Mouse (Mus musculus) left cerebral cortex, adult 18-20 months (tissue): ENCODE results near the gene Arhgap40. TPM values are rescaled to one million over a fixed set of nuclear protein-coding genes. Genes with fewer than 3 reads are reported as not detected.

Experiments
- DNase-seq, 2 experiments: peaks; one replicate each; pipeline ENCODE4 v3.0.0; 2021 to 2022; ENCODE audit warnings: low spot score in 2 of 2, mixed read lengths in 1 of 2
- total RNA-seq, 2 experiments: library from RNA; stranded (reverse); gene quantifications; 2 replicates each; pipeline ENCODE4 v1.2.3; 2021

Arhgap40 gene
- total RNA-seq, 2 experiments from 2014 or later, result not detected

DNA sequence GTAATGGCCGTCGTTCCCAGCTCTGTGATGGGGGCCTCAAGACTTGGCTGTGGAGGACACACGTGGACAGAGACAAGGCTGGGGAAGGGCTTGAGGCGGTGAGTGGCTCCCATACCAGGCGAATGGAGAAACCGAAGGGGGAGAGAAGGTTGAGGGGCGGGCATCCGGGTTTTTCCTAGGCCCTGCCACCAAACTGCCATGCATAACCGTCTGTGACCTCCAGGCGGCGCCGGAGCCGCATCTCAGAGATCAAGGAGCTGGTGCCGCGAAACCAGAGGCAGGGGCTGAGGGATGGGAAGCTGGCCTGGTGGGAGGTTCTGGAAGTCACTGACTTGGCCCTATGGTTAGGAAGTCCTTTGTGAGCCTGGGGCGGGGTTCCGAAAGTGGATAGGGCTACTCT, 34.2 kb downstream of the Arhgap40 start:
- peak; percentile 78 to 79 for DNase-seq

GRCm38 (mm10) chr2:158550067-158550466, 37.5 kb downstream of the Arhgap40 start:
- peak; percentile 82 to 90 for DNase-seq

DNA sequence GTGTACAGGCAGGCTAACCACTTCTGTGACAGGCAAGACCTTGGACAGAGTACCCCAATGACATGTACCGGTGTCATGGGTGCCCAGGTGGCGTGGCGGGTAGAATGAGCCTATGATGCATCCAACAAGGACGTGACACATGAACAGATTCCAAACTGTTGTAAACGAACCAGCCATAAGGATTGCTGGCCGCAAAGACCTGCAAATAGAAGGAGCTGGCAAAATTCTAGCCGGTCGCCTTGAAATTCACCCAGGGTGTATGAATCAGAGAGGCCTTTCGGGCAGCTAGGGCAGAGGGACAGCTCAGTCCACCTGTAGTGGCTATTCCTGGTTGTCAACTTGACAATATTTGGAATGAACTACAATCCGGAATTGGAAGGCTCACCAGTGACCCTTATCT, 41.8 kb downstream of the Arhgap40 start:
- DNase-seq, result no peak

- DNase-seq, result no peak
These were observed 42.7 kb downstream of the Arhgap40 start for GRCm38 (mm10) chr2:158555252-158555651.

DNA sequence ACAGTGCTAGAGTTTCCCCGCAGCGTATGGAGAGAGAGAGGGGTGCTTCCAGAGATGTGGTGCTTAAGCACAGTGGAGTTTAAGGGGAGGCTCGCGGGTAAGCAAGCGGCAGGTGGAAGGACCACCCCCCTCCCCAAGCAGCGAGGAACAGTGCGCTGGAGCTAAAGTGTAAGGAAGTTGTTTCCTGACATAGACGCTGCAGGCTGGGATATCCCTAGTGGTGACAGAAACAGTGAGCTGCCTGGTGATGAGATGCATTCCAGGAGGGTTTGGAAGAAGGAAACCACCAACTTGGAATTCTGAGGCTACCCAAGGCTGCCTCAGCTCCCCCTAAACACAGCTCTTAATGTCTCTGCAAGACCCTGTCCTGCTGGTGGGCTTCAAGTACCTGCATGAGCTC, 43.2 kb downstream of the Arhgap40 start:
- peak in 1 of 2 experiments; percentile 17 for DNase-seq

GRCm38 (mm10) chr2:158556225-158556624, 43.6 kb downstream of the Arhgap40 start:
- peak; percentile 82 to 86 for DNase-seq

GRCm38 (mm10) chr2:158556750-158557149, 44.2 kb downstream of the Arhgap40 start:
- DNase-seq, result no peak

- no peak for DNase-seq
These were observed 47.3 kb downstream of the Arhgap40 start for GRCm38 (mm10) chr2:158559945-158560344.

- DNase-seq, result no peak
These were observed 48.2 kb downstream of the Arhgap40 start for GRCm38 (mm10) chr2:158560801-158561200.

GRCm38 (mm10) chr2:158561371-158562144, 49.0 kb downstream of the Arhgap40 start:
- no peak for DNase-seq

DNA sequence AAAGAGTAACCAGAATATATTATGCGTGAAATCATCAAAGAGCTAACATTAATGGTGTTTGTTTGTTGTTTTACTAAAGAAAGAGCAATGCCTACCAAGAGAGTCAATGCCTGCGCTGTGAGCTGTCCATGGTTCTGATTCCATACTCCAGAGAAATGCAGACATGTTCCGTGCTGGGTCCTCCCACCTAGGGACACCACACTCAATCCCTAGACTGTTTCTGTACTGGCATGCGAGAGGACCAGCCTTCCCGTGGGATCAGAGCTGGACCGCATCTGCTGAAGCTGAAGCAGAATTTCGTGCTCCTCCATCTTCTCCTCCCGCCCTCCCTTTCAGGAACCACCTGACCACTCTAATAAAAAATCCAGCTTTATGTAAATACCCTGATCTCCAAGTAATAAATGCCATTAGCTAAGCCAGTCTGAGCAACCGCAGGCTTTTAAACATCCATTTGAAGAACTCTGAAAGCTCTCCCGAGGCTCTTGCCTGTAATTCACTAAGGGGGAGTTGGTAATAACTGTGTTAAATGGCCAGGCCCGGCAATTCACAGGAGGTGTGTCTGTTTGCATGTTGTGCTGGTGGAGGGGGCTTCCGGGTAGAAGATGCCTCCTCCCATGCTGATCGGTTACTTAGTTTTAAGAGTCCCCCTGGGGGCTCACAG, 58.0 kb downstream of the Arhgap40 start:
- no peak for DNase-seq

- no peak for DNase-seq
These were observed 67.4 kb downstream of the Arhgap40 start for GRCm38 (mm10) chr2:158579979-158580378.

DNA sequence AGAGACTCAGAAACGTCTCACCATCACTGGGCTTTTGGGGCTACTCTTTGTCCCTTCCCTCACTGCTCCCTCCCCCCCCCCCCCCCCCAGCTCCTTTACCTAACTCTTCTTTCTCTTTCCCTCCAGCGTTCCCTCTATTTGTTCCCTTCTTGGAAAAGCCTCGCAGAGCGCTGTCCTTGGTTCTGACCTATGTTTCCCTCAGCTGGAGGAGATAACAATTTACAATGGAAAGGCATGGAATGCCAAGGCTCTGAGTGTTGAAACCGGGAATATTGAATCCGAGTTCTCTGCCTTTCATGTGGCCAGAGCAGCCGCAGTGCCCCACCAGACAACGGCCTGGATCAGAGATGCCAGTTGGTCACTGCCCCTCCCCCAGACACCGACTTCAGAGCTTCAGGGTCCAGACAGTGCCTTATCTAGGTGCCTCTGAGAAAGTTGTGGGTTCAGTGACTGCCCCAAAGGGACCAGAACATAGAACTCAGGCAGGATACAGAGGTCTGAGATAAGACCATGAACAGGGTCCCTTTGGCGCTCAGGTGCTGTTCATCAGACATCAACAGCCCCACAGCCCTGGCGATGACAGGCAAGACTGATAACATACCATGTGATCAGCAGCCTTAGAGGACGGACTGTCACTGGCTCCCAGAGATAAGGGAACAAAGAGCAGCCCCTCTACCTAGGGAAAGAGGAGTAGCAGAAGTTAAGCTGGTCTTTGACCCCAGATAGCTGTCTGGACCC, 72.2 kb downstream of the Arhgap40 start:
- DNase-seq, result no peak

DNA sequence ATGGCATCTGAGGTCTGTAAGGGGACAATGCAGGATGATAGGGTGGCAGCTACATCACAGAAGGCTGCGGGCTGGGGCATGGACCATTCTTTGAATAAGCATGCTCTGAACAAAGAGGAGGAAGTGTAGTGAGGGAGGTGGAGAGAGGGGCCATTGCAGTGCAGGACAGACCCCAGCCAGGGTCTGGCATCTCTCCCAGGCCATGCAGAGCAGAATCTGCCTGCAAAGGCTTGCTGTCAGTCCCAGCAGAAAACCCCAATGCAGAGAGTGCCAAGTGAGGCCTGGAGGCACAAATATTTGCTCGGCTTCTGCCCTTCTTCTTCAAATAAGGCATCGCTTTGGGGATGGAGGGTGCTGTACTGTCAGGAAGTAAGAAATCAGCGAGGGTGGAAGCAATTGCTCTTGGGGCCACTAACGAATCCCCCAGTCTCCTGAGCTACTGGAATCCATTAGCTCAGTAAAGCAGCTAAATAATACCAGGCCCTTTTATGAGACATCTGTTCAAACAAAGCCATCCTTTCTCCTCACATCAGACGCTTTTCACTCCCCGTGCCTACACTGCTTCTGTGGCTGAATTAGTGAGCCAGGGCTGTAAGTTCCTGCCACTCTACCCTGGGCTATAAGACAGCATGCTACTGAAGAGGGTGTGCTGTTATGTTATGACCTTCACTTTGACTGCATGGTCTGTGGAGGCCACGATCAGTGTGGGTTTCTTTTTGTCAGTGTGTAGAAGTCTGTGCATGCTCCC, 76.1 kb downstream of the Arhgap40 start:
- DNase-seq, result no peak

DNA sequence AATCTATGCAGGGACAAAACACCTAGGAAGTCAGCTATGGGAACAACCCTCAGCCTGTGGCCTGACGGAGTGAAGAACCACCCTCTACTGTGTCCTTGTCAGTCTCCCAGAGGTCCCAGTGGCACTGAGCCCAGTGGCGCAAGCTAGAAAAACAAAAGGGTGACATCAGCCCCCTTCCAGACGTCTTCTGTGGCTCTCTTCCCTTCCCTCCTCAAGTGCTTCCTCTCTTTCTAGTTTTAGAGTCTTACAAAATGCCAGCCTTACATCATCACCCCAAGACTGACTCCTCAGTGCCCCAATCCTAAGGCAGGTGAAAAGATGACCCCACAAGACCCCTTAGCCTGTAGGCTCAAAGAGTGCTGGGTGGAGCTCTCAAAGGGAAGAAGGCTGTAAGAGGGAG, 77.9 kb downstream of the Arhgap40 start:
- no peak for DNase-seq

DNA sequence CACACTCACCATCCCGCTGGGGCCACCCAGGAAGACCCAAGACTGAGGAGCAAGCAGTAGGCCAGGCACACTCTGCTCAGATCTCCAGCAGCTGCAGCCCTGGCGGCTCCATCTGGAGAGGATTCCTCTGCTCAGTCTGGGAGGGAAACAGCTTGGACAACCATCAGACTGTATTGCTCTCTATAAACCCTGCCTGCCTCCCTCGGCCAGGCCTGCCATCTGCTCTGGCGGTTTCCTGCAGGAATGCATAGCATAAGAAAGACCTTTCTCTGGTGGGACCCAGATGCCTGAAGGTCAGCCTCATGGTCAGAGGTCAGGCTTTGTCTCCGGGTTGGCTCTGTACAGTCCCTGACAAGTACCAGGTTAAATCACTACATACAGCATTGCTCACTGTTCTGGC, 78.7 kb downstream of the Arhgap40 start:
- DNase-seq, result no peak

- no peak for DNase-seq
These were observed 80.8 kb downstream of the Arhgap40 start for GRCm38 (mm10) chr2:158593371-158593770.

DNA sequence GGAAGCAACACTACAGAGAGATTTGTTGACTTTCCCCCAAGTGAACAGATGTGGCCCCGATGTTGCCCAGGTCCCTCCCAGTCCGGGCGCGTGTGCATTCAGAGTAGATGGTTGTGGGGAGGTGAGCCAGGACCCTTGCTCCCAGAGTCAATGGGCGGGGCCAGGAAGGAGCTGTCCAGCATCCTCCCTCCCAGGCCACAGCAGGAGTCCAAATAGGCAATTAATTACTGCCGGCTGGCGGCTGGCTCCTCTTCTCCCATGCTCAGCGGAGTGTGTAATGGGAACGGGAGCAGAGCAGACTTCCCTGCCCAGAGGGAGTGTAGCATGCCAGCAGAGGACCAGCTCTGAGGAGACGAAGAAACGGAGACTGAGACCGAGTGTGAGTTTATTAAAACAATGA, 82.5 kb downstream of the Arhgap40 start:
- no peak for DNase-seq

GRCm38 (mm10) chr2:158595577-158595976, 83.0 kb downstream of the Arhgap40 start:
- DNase-seq, result no peak

DNA sequence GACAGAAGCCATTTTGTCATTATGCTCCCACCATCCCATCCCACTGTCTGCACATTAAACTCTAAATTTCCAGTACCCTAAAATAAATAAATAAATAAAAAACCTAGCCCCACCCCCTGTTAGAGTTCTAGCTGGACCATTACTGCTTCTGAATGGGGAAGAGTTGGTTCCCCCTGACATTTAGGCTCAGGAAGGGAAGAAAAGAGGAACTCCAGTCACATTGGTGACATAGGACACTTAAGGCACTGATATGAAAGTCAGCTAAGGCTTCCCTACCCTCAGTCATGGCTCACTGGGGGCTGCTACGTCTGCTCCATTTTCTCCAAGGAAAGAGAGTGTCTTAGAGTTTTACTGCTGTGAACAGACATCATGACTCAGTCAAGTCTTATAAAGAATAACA, 84.2 kb downstream of the Arhgap40 start:
- DNase-seq, result no peak
